In genomic region chr11:55164723-55165122, GRCm38 (mm10) we compare ENCODE assay signal across 10 mouse cellular contexts. TPM values are rescaled to one million over a fixed set of nuclear protein-coding genes. Genes with fewer than 3 reads are reported as not detected.
A peak's percentile ranks its signal among the peaks of the same experiment; 100 is the strongest.
DNase-seq lines count a peak whose midpoint lies in the region; ATAC-seq and TF ChIP-seq lines count a peak whose summit lies in the region.
"Had no signal": no experiment of that assay in that cellular context is flagged by ENCODE, and none has a peak within 500 bp of the region (broad histone marks: within the 10 kb centered on the region; RNA-seq: fewer than 3 reads in every experiment).

No protein-coding gene starts in this region.

- no peak overlapping the region for H3K4me2 ChIP-seq in liver, postnatal 0 days (ENCODE audit: low read depth, low read length)

- no peaks in the 10 kb centered on the region for H3K36me3 ChIP-seq in E14TG2a.4 (ENCODE audit: insufficient read depth, low read length)
- H3K36me3 ChIP-seq in liver, postnatal 0 days (replicated peaks; ENCODE audit: insufficient read depth, low read length): no peaks in the 10 kb centered on the region

- no peaks in the 10 kb centered on the region for H3K9me3 ChIP-seq in E14TG2a.4 (ENCODE audit: low read length)
- no peaks in the 10 kb centered on the region for H3K9me3 ChIP-seq in liver, postnatal 0 days (ENCODE audit: low read length)

- 0 out of 2 replicates have a peak, but pooled peaks cover 3% of the 10 kb centered on the region for H3K27me3 ChIP-seq in E14TG2a.4 (ENCODE audit: insufficient read depth, low read length)
- H3K27me3 ChIP-seq in liver, postnatal 0 days (ENCODE audit: insufficient read depth, low read length): no peaks in the 10 kb centered on the region

- no peak overlapping the region for H3K9ac ChIP-seq in liver, postnatal 0 days (replicated peaks)

- TF ChIP-seq EP300 in liver, postnatal 0 days (IDR thresholded peaks at IDR 0.05; ENCODE audit: low read depth): no peak

- peak; percentile 89 for TF ChIP-seq CTCF in E14TG2a.4 (conservative IDR thresholded peaks at IDR 0.05; ENCODE audit: low read length)
- TF ChIP-seq CTCF in liver, postnatal 0 days (IDR thresholded peaks at IDR 0.05; ENCODE audit: low read depth): peak; percentile 83

- no peak overlapping the region for H3K4me3 ChIP-seq in E14TG2a.4 (replicated peaks; ENCODE audit: low read length)
- no peak overlapping the region for H3K4me3 ChIP-seq in liver, postnatal 0 days (ENCODE audit: low read depth, low read length)
- H3K4me3 ChIP-seq: erythroblast, embryonic 14.5 days had no signal

- ATAC-seq in liver, postnatal 0 days: no peak

- DNase-seq in heart, postnatal 36 days: peak; percentile 17 to 40
- DNase-seq in heart, adult 8-10 months (ENCODE audit: low spot score): no peak
- peak; percentile 49 for DNase-seq in adrenal gland, postnatal 25 days
- peak; percentile 36 to 72 for DNase-seq in frontal cortex, postnatal 36 days (ENCODE audit: low spot score in 2 of 2)
- DNase-seq in liver, postnatal 0 days: peak; percentile 68
- peak; percentile 15 for DNase-seq in spleen, adult 12 weeks (ENCODE audit: low spot score)
- DNase-seq in urinary bladder, postnatal 10 days (ENCODE audit: low spot score): no peak

- 33% methylated on average over 3 of the region's 3 CpGs for WGBS in liver, postnatal 0 days (ENCODE audit: insufficient replicate concordance)

- peaks cover 13% of the 10 kb centered on the region; the same call in 1 of the 2 replicates for H3K4me1 ChIP-seq in E14TG2a.4 (replicated peaks; ENCODE audit: low read depth, low read length)
- H3K4me1 ChIP-seq in liver, postnatal 0 days (ENCODE audit: insufficient read depth): peaks cover 15% of the 10 kb centered on the region; the same call in 1 of the 2 replicates

- intact Hi-C loops in heart, postnatal 36 days (cut with DNase I): no loop called here

- H3K27ac ChIP-seq in liver, postnatal 0 days (ENCODE audit: low read depth): no peak overlapping the region

RNA-seq across cellular contexts. Expression of gene Slc36a3, which starts 13.2 kb away (rescaled TPM):
- not detected for total RNA-seq in heart, postnatal 36 days (2021)
- total RNA-seq in heart, adult 8-10 months (2022): not detected
- total RNA-seq in adrenal gland, postnatal 25 days (2021): not detected in 2 replicates
- polyA plus RNA-seq in liver, postnatal 0 days (2015; fragmentation: Nextera tagmentation; extraction: Ambion mirVana): not detected in 2 replicates
- polyA plus RNA-seq: erythroblast, embryonic 14.5 days; lung, embryonic 16.5 days had no signal

RNA-seq across cellular contexts. Expression of gene Slc36a2, which starts 20.2 kb away (rescaled TPM):
- total RNA-seq in heart, postnatal 36 days (2021): 10 to 100 TPM; 14.3 to 14.8 TPM
- 10 to 100 TPM in 3 of 4 experiments, 1 to 10 TPM in 1; 10.0 to 14.0 (median 12.0) TPM for total RNA-seq in heart, adult 8-10 months (2022)
- total RNA-seq in adrenal gland, postnatal 25 days (2021): 58.3 and 78.2 TPM in 2 replicates
- polyA plus RNA-seq in liver, postnatal 0 days (2015; fragmentation: Nextera tagmentation; extraction: Ambion mirVana): 5.7 and 6.7 TPM in 2 replicates

RNA-seq across cellular contexts. Expression of gene Slc36a1, which starts 39.4 kb away (rescaled TPM):
- total RNA-seq in heart, postnatal 36 days (2021): 10 to 100 TPM in 1 of 2 experiments, 1 to 10 TPM in 1; 9.4 to 10.5 TPM
- 10 to 100 TPM in 3 of 4 experiments, 1 to 10 TPM in 1; 8.8 to 12.1 (median 10.4) TPM for total RNA-seq in heart, adult 8-10 months (2022)
- total RNA-seq in adrenal gland, postnatal 25 days (2021): 16.7 and 26.4 TPM in 2 replicates
- polyA plus RNA-seq in liver, postnatal 0 days (2015; fragmentation: Nextera tagmentation; extraction: Ambion mirVana): 1.0 and 1.7 TPM in 2 replicates

Comparison
In these comparisons a context has a peak if more than half of its experiments do, and no peak if none do; other contexts are left out.
1. DNase-seq: peak in heart, postnatal 36 days (2 of 2), adrenal gland, postnatal 25 days (single experiment), frontal cortex, postnatal 36 days (2 of 2), liver, postnatal 0 days (single experiment) and spleen, adult 12 weeks (single experiment); none in heart, adult 8-10 months (single experiment) and urinary bladder, postnatal 10 days (single experiment).